ENCODE assay signal across 31 mouse cellular contexts in the genomic region with DNA sequence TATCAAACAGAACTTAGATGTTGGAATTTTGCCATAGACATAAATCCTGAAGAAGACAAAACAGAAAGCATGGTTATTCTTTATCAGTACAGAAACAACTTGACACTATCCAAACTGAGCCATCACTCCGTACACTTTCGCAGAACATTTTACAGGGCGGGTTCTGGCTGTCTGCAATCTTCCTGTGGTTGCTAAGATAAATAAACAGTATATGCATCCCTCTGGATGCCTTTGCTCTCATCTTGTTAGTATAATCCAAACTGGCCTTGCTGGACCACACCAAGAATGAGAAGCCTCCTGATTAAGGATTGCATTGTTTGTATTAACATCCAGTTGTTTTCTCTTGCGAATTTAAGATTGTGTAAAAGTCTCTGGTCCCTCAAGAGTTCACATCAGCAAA. TPM values are rescaled to one million over a fixed set of nuclear protein-coding genes. Genes with fewer than 3 reads are reported as not detected.
DNase-seq lines count a peak whose midpoint lies in the region; ATAC-seq and TF ChIP-seq lines count a peak whose summit lies in the region.
"Had no signal": no experiment of that assay in that cellular context is flagged by ENCODE, and none has a peak within 500 bp of the region (broad histone marks: within the 10 kb centered on the region; RNA-seq: fewer than 3 reads in every experiment).

No protein-coding gene starts in this region.

- H3K9me3 ChIP-seq in lung, embryonic 14.5 days (ENCODE audit: low read depth, low read length), result no peaks in the 10 kb centered on the region
- no peaks in the 10 kb centered on the region for H3K9me3 ChIP-seq in intestine, embryonic 16.5 days (ENCODE audit: control insufficient read depth, low read length)
- no peaks in the 10 kb centered on the region for H3K9me3 ChIP-seq in hindbrain, embryonic 16.5 days (ENCODE audit: control insufficient read depth, low read length)
- H3K9me3 ChIP-seq: embryonic facial prominence, embryonic 13.5 days; heart, embryonic 13.5 days; liver, embryonic 12.5 days; neural tube, embryonic 13.5 days had no signal

- DNase-seq in gastrocnemius, adult 2 months, result no peak
- no peak for DNase-seq in gastrocnemius, adult 18-20 months (ENCODE audit: low spot score)
- peak; percentile 46 for DNase-seq in lung, embryonic 14.5 days
- DNase-seq in lung, postnatal 14 days, result no peak
- DNase-seq: adrenal gland, postnatal 36 days; cerebellum, adult 9-11 months; gastrocnemius, postnatal 25 days; heart, postnatal 4 days; kidney, adult 18-20 months; kidney, postnatal 10 days; layer of hippocampus, postnatal 36 days; lung, adult 18-20 months; lung, postnatal 36 days; midbrain, embryonic 14.5 days; retina, postnatal 1 day; right cerebral cortex, postnatal 25 days; spleen, adult 18-20 months; thymus, adult 18-20 months; thymus, postnatal 36 days had no signal

- H3K27ac ChIP-seq in gastrocnemius, adult 2 months, result peak overlapping the region; percentile 46; the same call in 1 of the 2 replicates
- H3K27ac ChIP-seq in lung, embryonic 14.5 days (ENCODE audit: low read depth), result peak overlapping the region; percentile 51; the same call in 1 of the 2 replicates
- no peak overlapping the region for H3K27ac ChIP-seq in intestine, embryonic 16.5 days (ENCODE audit: low read length)
- H3K27ac ChIP-seq in hindbrain, embryonic 16.5 days (ENCODE audit: low read depth, low read length), result no peak overlapping the region
- H3K27ac ChIP-seq: embryonic facial prominence, embryonic 13.5 days; heart, embryonic 13.5 days; hindbrain, embryonic 14.5 days; layer of hippocampus, adult 2 months; liver, embryonic 12.5 days; neural tube, embryonic 13.5 days had no signal

- H3K9ac ChIP-seq in lung, embryonic 14.5 days, result no peak overlapping the region
- H3K9ac ChIP-seq in intestine, embryonic 16.5 days (ENCODE audit: low read depth, low read length), result no peak overlapping the region
- no peak overlapping the region for H3K9ac ChIP-seq in hindbrain, embryonic 16.5 days (ENCODE audit: low read depth, low read length)
- H3K9ac ChIP-seq: embryonic facial prominence, embryonic 13.5 days; heart, embryonic 13.5 days; hindbrain, embryonic 14.5 days; liver, embryonic 12.5 days; neural tube, embryonic 13.5 days had no signal

- no peaks in the 10 kb centered on the region for H3K36me3 ChIP-seq in lung, embryonic 14.5 days (ENCODE audit: insufficient read depth)
- H3K36me3 ChIP-seq in intestine, embryonic 16.5 days (ENCODE audit: control insufficient read depth, insufficient read depth, low read length), result no peaks in the 10 kb centered on the region
- no peaks in the 10 kb centered on the region for H3K36me3 ChIP-seq in hindbrain, embryonic 16.5 days (ENCODE audit: control insufficient read depth, insufficient read depth, low read length)
- H3K36me3 ChIP-seq: embryonic facial prominence, embryonic 13.5 days; heart, embryonic 13.5 days; liver, embryonic 12.5 days; neural tube, embryonic 13.5 days had no signal

- intact Hi-C loops in gastrocnemius, adult 2 months (cut with DNase I), result no loop called here

- WGBS in lung, embryonic 14.5 days, result 38% methylated on average over 4 of the region's 4 CpGs
- 52% methylated on average over 4 of the region's 4 CpGs for WGBS in intestine, embryonic 16.5 days
- 86% methylated on average over 4 of the region's 4 CpGs for WGBS in hindbrain, embryonic 16.5 days

- no peaks in the 10 kb centered on the region for H3K4me1 ChIP-seq in lung, embryonic 14.5 days (ENCODE audit: insufficient read depth)
- no peaks in the 10 kb centered on the region for H3K4me1 ChIP-seq in intestine, embryonic 16.5 days (ENCODE audit: control insufficient read depth, insufficient read depth, low read length)
- no peaks in the 10 kb centered on the region for H3K4me1 ChIP-seq in hindbrain, embryonic 16.5 days (ENCODE audit: control insufficient read depth, insufficient read depth, low read depth, low read length)
- H3K4me1 ChIP-seq: heart, embryonic 13.5 days; liver, embryonic 12.5 days; neural tube, embryonic 13.5 days had no signal

- no peaks in the 10 kb centered on the region for H3K27me3 ChIP-seq in lung, embryonic 14.5 days (ENCODE audit: insufficient read depth, low read length)
- H3K27me3 ChIP-seq in intestine, embryonic 16.5 days (replicated peaks; ENCODE audit: control insufficient read depth, insufficient read depth, low read length), result no peaks in the 10 kb centered on the region
- H3K27me3 ChIP-seq in hindbrain, embryonic 16.5 days (replicated peaks; ENCODE audit: control insufficient read depth, insufficient read depth, low read length), result no peaks in the 10 kb centered on the region
- H3K27me3 ChIP-seq: embryonic facial prominence, embryonic 13.5 days; heart, embryonic 13.5 days; liver, embryonic 12.5 days; neural tube, embryonic 13.5 days had no signal

- H3K4me2 ChIP-seq in lung, embryonic 14.5 days, result no peak overlapping the region
- H3K4me2 ChIP-seq in intestine, embryonic 16.5 days (ENCODE audit: low read depth, low read length), result no peak overlapping the region
- H3K4me2 ChIP-seq in hindbrain, embryonic 16.5 days (ENCODE audit: low read length), result no peak overlapping the region
- H3K4me2 ChIP-seq: embryonic facial prominence, embryonic 13.5 days; heart, embryonic 13.5 days; hindbrain, embryonic 14.5 days; liver, embryonic 12.5 days; neural tube, embryonic 13.5 days had no signal

- ATAC-seq in lung, embryonic 14.5 days (ENCODE audit: insufficient read depth), result peak; percentile 58; the same call in 1 of the 2 replicates
- peak; percentile 56; the same call in 1 of the 2 replicates for ATAC-seq in intestine, embryonic 16.5 days
- no peak for ATAC-seq in erythroblast, adult 5-6 weeks (replicated peaks; ENCODE audit: low FRiP score, poor library complexity, severe bottlenecking)
- ATAC-seq in hindbrain, embryonic 16.5 days, result no peak
- ATAC-seq: CD4-positive, CD25-positive, alpha-beta regulatory T cell, adult 4 months; forebrain, embryonic 16.5 days; liver, embryonic 12.5 days had no signal

- TF ChIP-seq CTCF in gastrocnemius, adult 2 months (IDR thresholded peaks at IDR 0.05), result no peak
- TF ChIP-seq CTCF in lung, embryonic 14.5 days (IDR thresholded peaks at IDR 0.05; ENCODE audit: low read depth), result no peak

- no peak overlapping the region for H3K4me3 ChIP-seq in gastrocnemius, adult 2 months
- H3K4me3 ChIP-seq in lung, embryonic 14.5 days (ENCODE audit: low read depth, low read length), result no peak overlapping the region
- no peak overlapping the region for H3K4me3 ChIP-seq in intestine, embryonic 16.5 days (ENCODE audit: low read length)
- no peak overlapping the region for H3K4me3 ChIP-seq in hindbrain, embryonic 16.5 days (ENCODE audit: low read length)
- H3K4me3 ChIP-seq: embryonic facial prominence, embryonic 13.5 days; heart, embryonic 13.5 days; layer of hippocampus, adult 2 months; liver, embryonic 12.5 days; neural tube, embryonic 13.5 days had no signal

RNA-seq across cellular contexts. Expression of a gene that starts 29.2 kb away (rescaled TPM):
- total RNA-seq in gastrocnemius, adult 2 months (2021), result 10 to 100 TPM in 1 of 2 experiments, 1 to 10 TPM in 1; 7.4 to 22.7 TPM
- 10 to 100 TPM; 19.0 to 19.7 TPM for total RNA-seq in gastrocnemius, adult 18-20 months (2021)
- polyA plus RNA-seq in lung, embryonic 14.5 days (2014; fragmentation: Nextera tagmentation; extraction: Ambion mirVana), result 41.8 and 50.1 TPM in 2 replicates
- polyA plus RNA-seq in intestine, embryonic 16.5 days (2015; fragmentation: Nextera tagmentation; extraction: Ambion mirVana), result 221 and 239 TPM in 2 replicates
- total RNA-seq in erythroblast, adult 5-6 weeks (2015; ENCODE audit: low replicate concordance), result not detected in 2 replicates
- total RNA-seq in erythroblast, adult 5-6 weeks (2017; ENCODE audit: low replicate concordance), result not detected in 2 replicates
- 16.5 and 24.9 TPM in 2 replicates for polyA plus RNA-seq in hindbrain, embryonic 16.5 days (2015; fragmentation: Nextera tagmentation; extraction: Ambion mirVana)
- total RNA-seq: megakaryocyte-erythroid progenitor cell, adult 5-6 weeks had no signal
- polyA plus RNA-seq: CD4-positive, CD25-positive, alpha-beta regulatory T cell, adult 4 months had no signal

RNA-seq across cellular contexts. Expression of a gene that starts 56.3 kb away (rescaled TPM):
- 100 to 1,000 TPM; 271 to 502 TPM for total RNA-seq in gastrocnemius, adult 2 months (2021)
- total RNA-seq in gastrocnemius, adult 18-20 months (2021), result 100 to 1,000 TPM; 239 to 377 TPM
- polyA plus RNA-seq in lung, embryonic 14.5 days (2014; fragmentation: Nextera tagmentation; extraction: Ambion mirVana), result 117 and 150 TPM in 2 replicates
- 420 and 424 TPM in 2 replicates for polyA plus RNA-seq in intestine, embryonic 16.5 days (2015; fragmentation: Nextera tagmentation; extraction: Ambion mirVana)
- total RNA-seq in erythroblast, adult 5-6 weeks (2015; ENCODE audit: low replicate concordance), result 2.1 TPM in 1 of 2 replicates, not detected in the other
- under 0.01 TPM in 1 of 2 replicates, not detected in the other for total RNA-seq in erythroblast, adult 5-6 weeks (2017; ENCODE audit: low replicate concordance)
- polyA plus RNA-seq in hindbrain, embryonic 16.5 days (2015; fragmentation: Nextera tagmentation; extraction: Ambion mirVana), result 73.6 and 88.8 TPM in 2 replicates
- total RNA-seq: megakaryocyte-erythroid progenitor cell, adult 5-6 weeks had no signal
- polyA plus RNA-seq: CD4-positive, CD25-positive, alpha-beta regulatory T cell, adult 4 months had no signal

Comparison
In these comparisons a context has a peak if more than half of its experiments do, and no peak if none do; other contexts are left out.
1. H3K27ac ChIP-seq: peak in gastrocnemius, adult 2 months (single experiment) and lung, embryonic 14.5 days (single experiment); none in intestine, embryonic 16.5 days (single experiment) and hindbrain, embryonic 16.5 days (single experiment).
2. ATAC-seq: peak in lung, embryonic 14.5 days (single experiment) and intestine, embryonic 16.5 days (single experiment); none in erythroblast, adult 5-6 weeks (single experiment) and hindbrain, embryonic 16.5 days (single experiment).
3. RNA of a gene that starts 29.2 kb away (total RNA-seq): 7.4 to 22.7 TPM in gastrocnemius, adult 2 months and 19.0 to 19.7 TPM in gastrocnemius, adult 18-20 months; not detected in erythroblast, adult 5-6 weeks; every median in the first group is over 4 times any median in the second.
4. RNA of a gene that starts 56.3 kb away (total RNA-seq): 271 to 502 TPM in gastrocnemius, adult 2 months and 239 to 377 TPM in gastrocnemius, adult 18-20 months; under 0.01 to 2.1 TPM in erythroblast, adult 5-6 weeks; every median in the first group is over 10 times any median in the second.